Mouse (Mus musculus) heart, adult 10 weeks (tissue): Measurements from ENCODE around the gene Ms4a8a. TPM values are rescaled to one million over a fixed set of nuclear protein-coding genes. Genes with fewer than 3 reads are reported as not detected.

Experiments
- polyA plus RNA-seq: library from polyadenylated mRNA; stranded (reverse); fragments of 350-450 nt; fragmentation: Illumina TruSeq; extraction: RNeasy Lipid Tissue Mini Kit (QIAGEN cat#74804); gene quantifications from one replicate; pipeline ENCODE4 v1.2.3, GENCODE M21; 2014; ENCODE audit warnings: low read depth, low replicate concordance

Ms4a8a gene
- polyA plus RNA-seq, result 0.60 TPM

DNA sequence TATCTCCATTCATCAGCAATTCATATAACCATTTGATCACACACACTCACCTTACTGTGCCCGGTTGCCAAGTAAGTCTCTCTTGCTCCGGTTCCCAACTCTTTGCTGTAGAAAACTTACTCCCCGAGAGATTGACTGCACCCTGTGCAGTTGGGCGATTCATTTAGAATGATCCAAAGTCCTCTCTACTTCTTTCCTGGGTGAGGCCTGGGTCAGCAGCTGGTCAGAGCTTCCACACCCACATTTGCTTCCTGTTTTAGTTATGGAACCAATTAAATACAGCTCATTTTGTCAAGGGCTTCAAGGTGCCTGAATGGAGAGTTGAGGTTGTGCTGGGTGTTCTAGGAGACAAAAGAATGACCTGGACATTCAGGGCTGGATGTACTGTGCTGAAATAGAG, at the start of gene Ms4a8a:
TSS of gene Ms4a8a (minus strand) at position 169 of the 400 bp plus-strand sequence.

DNA sequence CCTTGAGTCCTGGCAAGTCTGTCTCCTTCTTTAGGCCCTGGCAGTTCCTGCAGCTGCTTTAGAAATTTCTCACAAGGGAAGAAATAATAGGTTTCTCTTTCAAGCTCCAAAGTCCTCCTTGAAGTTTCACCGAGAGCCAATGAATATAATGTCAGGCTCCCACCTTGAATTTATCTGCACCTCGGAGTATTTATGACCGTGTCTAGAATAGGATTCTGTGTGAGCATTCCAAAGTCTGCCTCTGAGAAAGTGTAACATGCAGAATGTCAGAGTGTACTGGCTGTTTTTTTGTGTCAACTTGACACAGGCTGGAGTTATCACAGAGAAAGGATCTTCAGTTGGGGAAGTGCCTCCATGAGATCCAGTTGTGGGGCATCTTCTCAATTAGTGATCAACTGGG, 63.0 kb downstream of the Ms4a8a start, which contains the start of gene Ms4a18:
TSS of gene Ms4a18 (minus strand) at position 141 of the 400 bp plus-strand sequence.

Other genes with a start within 250 kb of the Ms4a8a start
- gene Slc15a3, start 241.4 kb downstream of the Ms4a8a start, polyA plus RNA-seq, result 3.0 TPM
- gene Tmem132a, start 211.2 kb downstream of the Ms4a8a start, polyA plus RNA-seq, result 6.8 TPM
- 126 TPM for gene Tmem109, start 199.1 kb downstream of the Ms4a8a start, polyA plus RNA-seq
- gene Prpf19, start 185.9 kb downstream of the Ms4a8a start, polyA plus RNA-seq, result 294 TPM
- not detected for gene Zp1, start 160.5 kb downstream of the Ms4a8a start, polyA plus RNA-seq
- not detected for gene Ptgdr2, start 143.9 kb downstream of the Ms4a8a start, polyA plus RNA-seq
- 6.2 TPM for gene Ccdc86, start 131.8 kb downstream of the Ms4a8a start, polyA plus RNA-seq
- not detected for gene Ms4a10, start 106.4 kb downstream of the Ms4a8a start, polyA plus RNA-seq
- not detected for gene Ms4a15, start 87.9 kb downstream of the Ms4a8a start, polyA plus RNA-seq
- not detected for gene Ms4a18, start 63.1 kb downstream of the Ms4a8a start, polyA plus RNA-seq
- not detected for gene 1700017D01Rik, start 49.8 kb upstream of the Ms4a8a start, polyA plus RNA-seq
- gene 1700025F22Rik, start 84.2 kb upstream of the Ms4a8a start, polyA plus RNA-seq, result not detected
- not detected for gene Ms4a13, start 115.6 kb upstream of the Ms4a8a start, polyA plus RNA-seq
- gene Ms4a12, start 151.3 kb upstream of the Ms4a8a start, polyA plus RNA-seq, result not detected
- gene Ms4a1, start 185.1 kb upstream of the Ms4a8a start, polyA plus RNA-seq, result 0.50 TPM
- gene Ms4a5, start 202.8 kb upstream of the Ms4a8a start, polyA plus RNA-seq, result not detected
- 0.31 TPM for gene Ms4a14, start 233.4 kb upstream of the Ms4a8a start, polyA plus RNA-seq